Mouse (Mus musculus): ENCODE data around the gene Pld3. TPM values are rescaled to one million over a fixed set of nuclear protein-coding genes. Genes with fewer than 3 reads are reported as not detected.
"Not testable (repeated sequence)": the region's sequence is repeated elsewhere in the genome, so short reads cannot be mapped to it uniquely, and the experiment has no call there.

The Pld3 gene
- polyA plus RNA-seq, 1 experiment: 195 TPM

GRCm38 (mm10) chr7:27507711-27508647, 45.0 kb downstream of the Pld3 start:
- H3K27ac ChIP-seq (ENCODE audit: insufficient read depth, low read length): peak overlapping the region; percentile 95
- peak overlapping the region; percentile 54 for H3K4me3 ChIP-seq (ENCODE audit: insufficient read depth, low read length)
- peaks cover 6% of the 10 kb centered on the region for H3K4me1 ChIP-seq (ENCODE audit: control insufficient read depth, insufficient read depth, low read length)
- TF ChIP-seq POLR2A (IDR thresholded peaks at IDR 0.05; ENCODE audit: low read depth, low read length) (peak; percentile 93), CTCF (IDR thresholded peaks at IDR 0.05; ENCODE audit: borderline replicate concordance, insufficient read depth, low read length) (no peak)

- Histone ChIP-seq H3K4me3 (ENCODE audit: insufficient read depth, low read length) (peak overlapping the region; percentile 54), H3K4me1 (ENCODE audit: control insufficient read depth, insufficient read depth, low read length) (peaks cover 6% of the 10 kb centered on the region), H3K27ac (ENCODE audit: insufficient read depth, low read length) (peak overlapping the region; percentile 87)
- TF ChIP-seq CTCF (IDR thresholded peaks at IDR 0.05; ENCODE audit: borderline replicate concordance, insufficient read depth, low read length) (no peak), POLR2A (IDR thresholded peaks at IDR 0.05; ENCODE audit: low read depth, low read length) (peak; percentile 27; the same call in 1 of the 2 replicates)
These were observed 46.1 kb downstream of the Pld3 start for GRCm38 (mm10) chr7:27506765-27507370.

DNA sequence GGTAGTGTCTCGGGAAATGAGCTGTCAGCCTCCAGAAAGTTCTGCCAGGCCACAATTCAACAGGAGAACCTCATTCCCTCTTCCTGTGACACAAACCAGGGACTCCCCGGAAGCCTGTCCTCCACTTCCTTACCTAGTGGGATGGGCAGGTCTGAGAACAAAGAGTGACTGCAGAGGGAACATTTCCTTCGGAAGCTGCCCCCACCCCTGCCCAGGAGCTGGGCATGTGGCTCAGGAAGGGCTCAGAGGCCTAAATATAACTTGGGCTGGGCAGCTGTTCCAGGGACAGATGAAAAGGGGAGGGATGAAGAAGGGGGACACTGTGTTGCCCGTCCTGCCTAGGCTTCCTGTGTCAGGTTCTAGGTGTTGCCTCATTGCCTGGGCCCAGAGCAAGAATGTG, 51.4 kb downstream of the Pld3 start:
- Histone ChIP-seq H3K4me1 (ENCODE audit: control insufficient read depth, insufficient read depth, low read length) (peaks cover 4% of the 10 kb centered on the region), H3K27ac (ENCODE audit: insufficient read depth, low read length) (no peak overlapping the region), H3K4me3 (ENCODE audit: insufficient read depth, low read length) (no peak overlapping the region)
- TF ChIP-seq CTCF (IDR thresholded peaks at IDR 0.05; ENCODE audit: borderline replicate concordance, insufficient read depth, low read length): no peak
- TF ChIP-seq POLR2A (IDR thresholded peaks at IDR 0.05; ENCODE audit: low read depth, low read length): no peak

GRCm38 (mm10) chr7:27499036-27499435, 54.0 kb downstream of the Pld3 start, which contains the start of gene Prx:
Gene Prx, plus strand, starts transcription at chr7:27499324.
- no peaks in the 10 kb centered on the region for H3K4me1 ChIP-seq (ENCODE audit: control insufficient read depth, insufficient read depth, low read length)
- no peak for TF ChIP-seq POLR2A (IDR thresholded peaks at IDR 0.05; ENCODE audit: low read depth, low read length)
- no peak for TF ChIP-seq CTCF (IDR thresholded peaks at IDR 0.05; ENCODE audit: borderline replicate concordance, insufficient read depth, low read length)
- no peak within 1 kb of the TSS for H3K4me3 ChIP-seq (ENCODE audit: insufficient read depth, low read length)

GRCm38 (mm10) chr7:27494659-27495367, 58.2 kb downstream of the Pld3 start:
- H3K4me3 ChIP-seq (ENCODE audit: insufficient read depth, low read length); H3K4me1 ChIP-seq (ENCODE audit: control insufficient read depth, insufficient read depth, low read length); H3K27ac ChIP-seq (ENCODE audit: insufficient read depth, low read length): not testable (repeated sequence)

More at GRCm38 (mm10) chr7:27499036-27499435, 54.0 kb downstream of the Pld3 start, which contains the start of gene Prx:
- no peak within 1 kb of the TSS for H3K27ac ChIP-seq (ENCODE audit: insufficient read depth, low read length)

DNA sequence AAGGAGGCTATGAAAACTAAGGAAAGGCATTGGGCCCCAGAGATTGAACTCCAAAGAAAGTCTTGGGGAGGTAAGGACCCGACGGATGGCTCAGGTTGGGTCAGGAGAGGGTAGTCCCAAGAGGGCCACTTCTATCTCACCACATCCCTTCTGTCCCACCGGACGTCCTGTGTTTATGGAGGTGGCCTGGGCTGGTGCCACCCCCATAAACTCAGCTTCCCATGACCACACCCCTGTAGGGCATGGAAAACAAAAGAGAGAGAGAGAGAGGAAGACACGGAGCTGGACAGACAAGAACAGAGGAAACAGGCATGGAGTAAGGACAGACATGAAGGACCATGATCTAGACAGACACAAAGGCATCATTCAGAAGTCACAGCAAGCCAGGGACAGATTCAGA, 59.6 kb downstream of the Pld3 start:
- no peak overlapping the region for H3K27ac ChIP-seq (ENCODE audit: insufficient read depth, low read length)
- no peak overlapping the region for H3K4me3 ChIP-seq (ENCODE audit: insufficient read depth, low read length)
- TF ChIP-seq CTCF (IDR thresholded peaks at IDR 0.05; ENCODE audit: borderline replicate concordance, insufficient read depth, low read length) (no peak), POLR2A (IDR thresholded peaks at IDR 0.05; ENCODE audit: low read depth, low read length) (no peak)
- peaks cover 16% of the 10 kb centered on the region for H3K4me1 ChIP-seq (ENCODE audit: control insufficient read depth, insufficient read depth, low read length)

DNA sequence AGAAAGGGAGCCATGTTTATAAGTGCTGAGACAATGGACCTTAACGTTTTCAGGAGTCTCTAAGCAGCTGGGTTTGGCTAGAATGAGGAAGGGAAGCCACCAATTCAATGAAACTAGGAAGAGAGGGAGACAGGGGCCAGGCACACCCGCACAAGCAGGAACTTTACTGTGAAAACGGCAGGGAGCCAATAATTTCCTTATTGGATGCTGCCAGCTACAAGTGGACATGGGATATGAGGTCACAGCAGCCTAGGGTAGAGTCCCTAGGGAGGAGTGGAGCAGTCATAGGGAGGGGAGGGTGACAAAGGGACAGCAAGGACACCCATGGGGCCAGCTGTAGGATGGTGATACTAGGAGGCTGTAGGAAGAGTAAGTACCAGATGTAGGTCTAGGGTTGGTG, 60.0 kb downstream of the Pld3 start:
- TF ChIP-seq POLR2A (IDR thresholded peaks at IDR 0.05; ENCODE audit: low read depth, low read length): no peak
- TF ChIP-seq CTCF (IDR thresholded peaks at IDR 0.05; ENCODE audit: borderline replicate concordance, insufficient read depth, low read length): no peak
- H3K4me3 ChIP-seq (ENCODE audit: insufficient read depth, low read length): no peak overlapping the region
- no peak overlapping the region for H3K27ac ChIP-seq (ENCODE audit: insufficient read depth, low read length)
- H3K4me1 ChIP-seq (ENCODE audit: control insufficient read depth, insufficient read depth, low read length): peaks cover 16% of the 10 kb centered on the region

DNA sequence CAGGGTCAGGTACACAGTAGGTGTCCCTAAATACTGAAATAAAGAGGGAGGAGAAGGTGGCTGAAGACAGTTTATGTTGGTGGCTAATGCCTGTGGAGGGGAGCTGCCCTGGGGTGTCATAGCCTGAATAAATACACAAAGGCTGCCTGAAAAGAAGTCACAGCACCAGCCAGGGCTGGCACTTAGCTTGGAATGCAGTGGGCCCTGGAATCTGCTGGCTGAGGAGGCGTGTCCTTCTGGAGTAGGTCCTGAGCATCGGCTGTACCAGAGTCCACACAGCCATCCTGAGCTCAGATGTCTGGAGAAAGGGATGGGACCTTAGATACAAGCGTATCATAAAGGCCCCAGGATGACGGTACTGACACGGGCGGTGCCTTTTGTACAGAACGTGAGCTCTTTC, 61.2 kb downstream of the Pld3 start:
- TF ChIP-seq POLR2A (IDR thresholded peaks at IDR 0.05; ENCODE audit: low read depth, low read length) (0 out of 2 replicates have a peak, but pooled peaks have one; percentile 7), CTCF (IDR thresholded peaks at IDR 0.05; ENCODE audit: borderline replicate concordance, insufficient read depth, low read length) (no peak)
- Histone ChIP-seq H3K4me1 (ENCODE audit: control insufficient read depth, insufficient read depth, low read length) (peaks cover 16% of the 10 kb centered on the region), H3K4me3 (ENCODE audit: insufficient read depth, low read length) (no peak overlapping the region), H3K27ac (ENCODE audit: insufficient read depth, low read length) (no peak overlapping the region)

DNA sequence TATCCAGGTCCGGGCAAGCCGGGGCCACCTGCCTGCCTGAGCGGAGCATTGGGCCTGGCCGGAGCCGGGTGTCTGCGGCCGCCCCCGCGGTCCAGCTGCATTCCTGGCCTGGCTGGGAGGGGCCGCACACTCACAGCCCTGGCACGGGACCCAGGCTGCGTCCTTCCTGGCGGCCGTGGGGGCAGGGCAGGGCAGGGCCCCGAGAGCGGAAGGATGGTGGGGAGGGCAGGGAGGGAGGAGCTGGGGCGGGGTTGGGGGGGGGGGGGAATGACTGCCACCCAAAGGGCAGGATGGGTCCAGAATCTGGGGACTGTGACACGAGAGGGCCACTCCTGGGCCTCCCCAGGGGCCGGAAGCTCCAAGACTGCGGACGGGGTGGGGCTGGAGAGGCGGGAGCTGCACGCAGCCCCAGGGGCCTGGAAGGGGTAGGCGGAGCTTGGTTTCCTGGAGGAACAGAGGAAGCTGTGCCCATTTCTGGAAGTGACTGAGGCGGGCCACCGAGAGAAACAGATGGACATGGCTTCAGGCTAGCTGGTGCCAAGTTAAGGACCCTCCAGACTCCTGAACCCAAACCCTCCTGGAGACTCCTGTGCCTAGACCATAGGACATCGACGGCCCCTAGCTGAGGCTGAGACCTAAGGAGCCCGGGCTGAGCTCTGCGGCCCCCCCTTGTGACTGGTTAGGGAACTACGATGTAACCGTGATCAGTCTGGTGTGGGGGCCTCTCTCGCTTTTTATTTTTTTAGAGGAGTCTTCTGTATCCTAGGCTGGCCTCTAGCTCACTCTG, 62.3 kb downstream of the Pld3 start:
- Histone ChIP-seq H3K4me1 (ENCODE audit: control insufficient read depth, insufficient read depth, low read length) (peaks cover 16% of the 10 kb centered on the region), H3K27ac (ENCODE audit: insufficient read depth, low read length) (peak overlapping the region; percentile 96), H3K4me3 (ENCODE audit: insufficient read depth, low read length) (no peak overlapping the region; the same call in 1 of the 2 replicates)
- 0 out of 2 replicates have a peak, but pooled peaks have one; percentile 20 for TF ChIP-seq CTCF (IDR thresholded peaks at IDR 0.05; ENCODE audit: borderline replicate concordance, insufficient read depth, low read length)
- peak; percentile 44 for TF ChIP-seq POLR2A (IDR thresholded peaks at IDR 0.05; ENCODE audit: low read depth, low read length)
